Comparison of ENCODE assay signal across 23 mouse cellular contexts in genomic region chr10:5072054-5072453, GRCm38 (mm10). TPM values are rescaled to one million over a fixed set of nuclear protein-coding genes. Genes with fewer than 3 reads are reported as not detected.
DNase-seq lines count a peak whose midpoint lies in the region; ATAC-seq and TF ChIP-seq lines count a peak whose summit lies in the region.
"Had no signal": no experiment of that assay in that cellular context is flagged by ENCODE, and none has a peak within 500 bp of the region (broad histone marks: within the 10 kb centered on the region; RNA-seq: fewer than 3 reads in every experiment).

No protein-coding gene starts in this region.

- no peak for TF ChIP-seq CTCF in kidney, adult 2 months (conservative IDR thresholded peaks at IDR 0.05; ENCODE audit: insufficient read depth, insufficient read length, low read depth, low read length)
- TF ChIP-seq CTCF in layer of hippocampus, adult 2 months (conservative IDR thresholded peaks at IDR 0.05) = peak; percentile 34

- ATAC-seq in embryonic facial prominence, embryonic 11.5 days (replicated peaks; ENCODE audit: insufficient number of reproducible peaks, low FRiP score, low TSS enrichment, low read depth) = no peak
- peak; percentile 70; the same call in 1 of the 2 replicates for ATAC-seq in limb, embryonic 11.5 days (ENCODE audit: insufficient number of reproducible peaks, low FRiP score, low TSS enrichment, low read depth)
- ATAC-seq: forebrain, embryonic 15.5 days; inflammation-experienced regulatory T-cells, adult 6 months had no signal

- peak; percentile 1 for DNase-seq in embryonic facial prominence, embryonic 11.5 days (ENCODE audit: low spot score)
- no peak for DNase-seq in embryonic facial prominence, embryonic 10.5 days (ENCODE audit: low spot score)
- DNase-seq in kidney, adult 2 months = peak; percentile 20
- DNase-seq in kidney, adult 18-20 months = no peak
- no peak for DNase-seq in layer of hippocampus, adult 2 months (ENCODE audit: low spot score in 2 of 2)
- no peak for DNase-seq in layer of hippocampus, postnatal 14 days (ENCODE audit: low spot score in 2 of 2)
- DNase-seq in limb, embryonic 11.5 days (ENCODE audit: low spot score) = peak; percentile 73
- DNase-seq in adrenal gland, adult 18-20 months (ENCODE audit: low spot score in 2 of 2) = no peak
- DNase-seq: adrenal gland, postnatal 14 days; cerebellum, adult 11-12 months; cerebellum, adult 9-10 months; cerebellum, postnatal 25 days; gastrocnemius, postnatal 36 days; heart, adult 18-20 months; heart, postnatal 36 days had no signal

- 60% methylated on average over 8 of the region's 8 CpGs for WGBS in embryonic facial prominence, embryonic 11.5 days
- 72% methylated on average over 8 of the region's 8 CpGs for WGBS in embryonic facial prominence, embryonic 10.5 days
- 57% methylated on average over 8 of the region's 8 CpGs for WGBS in kidney, adult 2 months
- 27% methylated on average over 8 of the region's 8 CpGs for WGBS in limb, embryonic 11.5 days

- H3K27me3 ChIP-seq in embryonic facial prominence, embryonic 11.5 days (ENCODE audit: control insufficient read depth, insufficient read depth, low read length) = no peaks in the 10 kb centered on the region
- no peaks in the 10 kb centered on the region for H3K27me3 ChIP-seq in embryonic facial prominence, embryonic 10.5 days (replicated peaks; ENCODE audit: low read depth, poor library complexity, severe bottlenecking)
- H3K27me3 ChIP-seq in kidney, adult 2 months (replicated peaks; ENCODE audit: control insufficient read depth, insufficient read depth, low read length) = no peaks in the 10 kb centered on the region
- H3K27me3 ChIP-seq in limb, embryonic 11.5 days (ENCODE audit: control insufficient read depth, insufficient read depth, low read length) = no peaks in the 10 kb centered on the region
- H3K27me3 ChIP-seq: embryonic facial prominence, embryonic 12.5 days; forebrain, embryonic 15.5 days; heart, embryonic 13.5 days; hindbrain, embryonic 15.5 days had no signal

- no peak overlapping the region for H3K4me2 ChIP-seq in embryonic facial prominence, embryonic 11.5 days (ENCODE audit: low read depth, low read length)
- H3K4me2 ChIP-seq in limb, embryonic 11.5 days (ENCODE audit: low read depth, severe bottlenecking) = no peak overlapping the region
- H3K4me2 ChIP-seq: embryonic facial prominence, embryonic 12.5 days; forebrain, embryonic 15.5 days; heart, embryonic 13.5 days; hindbrain, embryonic 15.5 days had no signal

- H3K4me3 ChIP-seq in embryonic facial prominence, embryonic 11.5 days (ENCODE audit: low read depth, low read length) = no peak overlapping the region
- H3K4me3 ChIP-seq in embryonic facial prominence, embryonic 10.5 days = no peak overlapping the region
- H3K4me3 ChIP-seq in kidney, adult 2 months (ENCODE audit: insufficient read depth, low read depth, low read length) = no peak overlapping the region
- H3K4me3 ChIP-seq in layer of hippocampus, adult 2 months = no peak overlapping the region
- no peak overlapping the region for H3K4me3 ChIP-seq in limb, embryonic 11.5 days (ENCODE audit: low read depth, low read length)
- H3K4me3 ChIP-seq: embryonic facial prominence, embryonic 12.5 days; forebrain, embryonic 15.5 days; heart, embryonic 13.5 days; hindbrain, embryonic 15.5 days had no signal

- H3K27ac ChIP-seq in embryonic facial prominence, embryonic 11.5 days (replicated peaks; ENCODE audit: low read depth, low read length) = no peak overlapping the region
- no peak overlapping the region for H3K27ac ChIP-seq in embryonic facial prominence, embryonic 10.5 days (replicated peaks)
- no peak overlapping the region for H3K27ac ChIP-seq in kidney, adult 2 months (ENCODE audit: insufficient read depth, low read depth, low read length)
- H3K27ac ChIP-seq in layer of hippocampus, adult 2 months = no peak overlapping the region
- no peak overlapping the region for H3K27ac ChIP-seq in limb, embryonic 11.5 days (replicated peaks; ENCODE audit: low read depth, low read length)
- H3K27ac ChIP-seq: embryonic facial prominence, embryonic 12.5 days; forebrain, embryonic 15.5 days; heart, embryonic 13.5 days; hindbrain, embryonic 15.5 days had no signal

- H3K36me3 ChIP-seq in embryonic facial prominence, embryonic 11.5 days (replicated peaks; ENCODE audit: control insufficient read depth, insufficient read depth, low read depth, low read length) = no peaks in the 10 kb centered on the region
- no peaks in the 10 kb centered on the region for H3K36me3 ChIP-seq in embryonic facial prominence, embryonic 10.5 days (replicated peaks)
- peaks cover 1% of the 10 kb centered on the region for H3K36me3 ChIP-seq in kidney, adult 2 months (ENCODE audit: control insufficient read depth, insufficient read depth, low read length)
- no peaks in the 10 kb centered on the region for H3K36me3 ChIP-seq in limb, embryonic 11.5 days (ENCODE audit: control insufficient read depth, insufficient read depth, low read length)
- H3K36me3 ChIP-seq: embryonic facial prominence, embryonic 12.5 days; forebrain, embryonic 15.5 days had no signal

- no peak for TF ChIP-seq POLR2A in kidney, adult 2 months (IDR thresholded peaks at IDR 0.05; ENCODE audit: low read depth, low read length)

- no peaks in the 10 kb centered on the region for H3K9me3 ChIP-seq in embryonic facial prominence, embryonic 11.5 days (replicated peaks; ENCODE audit: control insufficient read depth, low read length)
- H3K9me3 ChIP-seq in embryonic facial prominence, embryonic 10.5 days = no peaks in the 10 kb centered on the region
- H3K9me3 ChIP-seq in limb, embryonic 11.5 days (ENCODE audit: control insufficient read depth, low read length) = no peaks in the 10 kb centered on the region
- H3K9me3 ChIP-seq: embryonic facial prominence, embryonic 12.5 days; forebrain, embryonic 15.5 days; heart, embryonic 13.5 days; hindbrain, embryonic 15.5 days had no signal

- no peaks in the 10 kb centered on the region for H3K4me1 ChIP-seq in embryonic facial prominence, embryonic 11.5 days (ENCODE audit: control insufficient read depth, insufficient read depth, low read length)
- H3K4me1 ChIP-seq in embryonic facial prominence, embryonic 10.5 days = peaks cover 16% of the 10 kb centered on the region
- H3K4me1 ChIP-seq in kidney, adult 2 months (ENCODE audit: control insufficient read depth, insufficient read depth, low read length) = no peaks in the 10 kb centered on the region
- H3K4me1 ChIP-seq in limb, embryonic 11.5 days (ENCODE audit: control insufficient read depth, insufficient read depth, low read length) = peaks cover 3% of the 10 kb centered on the region; the same call in 1 of the 2 replicates
- H3K4me1 ChIP-seq: embryonic facial prominence, embryonic 12.5 days; forebrain, embryonic 15.5 days; hindbrain, embryonic 15.5 days had no signal

- H3K9ac ChIP-seq in embryonic facial prominence, embryonic 11.5 days (replicated peaks; ENCODE audit: low read length) = no peak overlapping the region
- no peak overlapping the region for H3K9ac ChIP-seq in limb, embryonic 11.5 days (ENCODE audit: low read length)
- H3K9ac ChIP-seq: embryonic facial prominence, embryonic 12.5 days; forebrain, embryonic 15.5 days; heart, embryonic 13.5 days; hindbrain, embryonic 15.5 days had no signal

RNA-seq across cellular contexts. Expression of gene Gm10097, which starts 3.1 kb away (rescaled TPM):
- polyA plus RNA-seq in embryonic facial prominence, embryonic 11.5 days (2014; fragmentation: Nextera tagmentation; extraction: Ambion mirVana) = 0.11 TPM in 1 of 2 replicates, not detected in the other
- polyA plus RNA-seq in embryonic facial prominence, embryonic 10.5 days (2016; fragmentation: Nextera tagmentation; extraction: Ambion mirVana) = 0.05 TPM in 1 of 2 replicates, not detected in the other
- polyA plus RNA-seq in kidney, adult 2 months (2012; rRNA removed) = not detected in 2 replicates
- not detected for total RNA-seq in layer of hippocampus, adult 2 months (2021)
- not detected for total RNA-seq in layer of hippocampus, postnatal 14 days (2021)
- polyA plus RNA-seq in limb, embryonic 11.5 days (2014; fragmentation: Nextera tagmentation; extraction: Ambion mirVana) = 0.17 and 0.37 TPM in 2 replicates
- total RNA-seq in adrenal gland, adult 18-20 months (2021) = not detected
- total RNA-seq: adrenal gland, postnatal 14 days; MEL had no signal
- polyA plus RNA-seq: cortical plate, adult 2 months; frontal cortex, adult 2 months had no signal

Comparison
In these comparisons a context has a peak if more than half of its experiments do, and no peak if none do; other contexts are left out.
1. DNase-seq: peak in embryonic facial prominence, embryonic 11.5 days (single experiment), kidney, adult 2 months (single experiment) and limb, embryonic 11.5 days (single experiment); none in embryonic facial prominence, embryonic 10.5 days (single experiment), kidney, adult 18-20 months (single experiment), layer of hippocampus, adult 2 months (0 of 2), layer of hippocampus, postnatal 14 days (0 of 2) and adrenal gland, adult 18-20 months (0 of 2).